Mouse (Mus musculus): ENCODE measurements around the gene Ywhaq. TPM values are rescaled to one million over a fixed set of nuclear protein-coding genes. Genes with fewer than 3 reads are reported as not detected.
"Not testable (repeated sequence)": the region's sequence is repeated elsewhere in the genome, so short reads cannot be mapped to it uniquely, and the experiment has no call there.

The Ywhaq gene
- polyA plus RNA-seq, 1 experiment from 2014 or later, result 1,158 TPM

- Histone ChIP-seq H3K9me3 (no peaks in the 10 kb centered on the region), H3K4me3 (replicated peaks) (no peak overlapping the region), H3K4me1 (replicated peaks) (no peaks in the 10 kb centered on the region), H3K4me2 (replicated peaks) (no peak overlapping the region), H3K27me3 (no peaks in the 10 kb centered on the region), H3K27ac (no peak overlapping the region), H3K36me3 (peaks cover 75% of the 10 kb centered on the region), H3K9ac (replicated peaks) (no peak overlapping the region)
- no peak for ATAC-seq
- WGBS, result 96% methylated on average over 5 of the region's 5 CpGs
Observed at GRCm38 (mm10) chr12:21402771-21403170, 14.7 kb downstream of the Ywhaq start.

DNA sequence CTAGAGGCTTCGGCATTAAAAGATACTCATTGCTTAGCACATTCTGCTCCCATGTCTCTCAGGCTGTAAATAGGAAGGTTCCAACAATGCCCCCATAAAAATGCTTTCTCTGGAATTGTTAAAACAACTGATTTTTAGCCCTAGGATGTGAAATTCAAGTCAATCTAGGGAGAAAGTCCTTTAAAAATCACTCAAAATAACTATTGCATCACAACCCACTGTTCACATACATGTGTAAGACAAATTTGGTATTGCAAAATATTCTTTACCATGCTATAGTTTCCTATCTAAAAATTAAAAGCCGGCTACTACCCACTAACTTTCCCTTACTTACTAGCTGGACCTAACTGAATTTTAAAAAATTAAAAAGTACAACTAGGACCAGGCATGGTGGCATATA is 31.2 kb downstream of the Ywhaq start:
- H3K9me3 ChIP-seq, result no peaks in the 10 kb centered on the region
- 96% methylated on average over 2 of the region's 2 CpGs for WGBS
- no peak for ATAC-seq

GRCm38 (mm10) chr12:21378765-21379346 is 38.6 kb downstream of the Ywhaq start:
- H3K9ac ChIP-seq (replicated peaks); H3K4me3 ChIP-seq (replicated peaks); H3K4me1 ChIP-seq (replicated peaks); H3K27me3 ChIP-seq; H3K27ac ChIP-seq; H3K9me3 ChIP-seq; ATAC-seq; H3K36me3 ChIP-seq; H3K4me2 ChIP-seq (replicated peaks): not testable (repeated sequence)
- WGBS, result 93% methylated on average over 6 of the region's 6 CpGs

More for the DNA sequence above, 31.2 kb downstream of the Ywhaq start:
- Histone ChIP-seq H3K27ac (no peak overlapping the region), H3K36me3 (peaks cover 37% of the 10 kb centered on the region), H3K4me3 (replicated peaks) (no peak overlapping the region), H3K4me2 (replicated peaks) (no peak overlapping the region), H3K9ac (replicated peaks) (no peak overlapping the region), H3K4me1 (replicated peaks) (no peaks in the 10 kb centered on the region), H3K27me3 (no peaks in the 10 kb centered on the region)

DNA sequence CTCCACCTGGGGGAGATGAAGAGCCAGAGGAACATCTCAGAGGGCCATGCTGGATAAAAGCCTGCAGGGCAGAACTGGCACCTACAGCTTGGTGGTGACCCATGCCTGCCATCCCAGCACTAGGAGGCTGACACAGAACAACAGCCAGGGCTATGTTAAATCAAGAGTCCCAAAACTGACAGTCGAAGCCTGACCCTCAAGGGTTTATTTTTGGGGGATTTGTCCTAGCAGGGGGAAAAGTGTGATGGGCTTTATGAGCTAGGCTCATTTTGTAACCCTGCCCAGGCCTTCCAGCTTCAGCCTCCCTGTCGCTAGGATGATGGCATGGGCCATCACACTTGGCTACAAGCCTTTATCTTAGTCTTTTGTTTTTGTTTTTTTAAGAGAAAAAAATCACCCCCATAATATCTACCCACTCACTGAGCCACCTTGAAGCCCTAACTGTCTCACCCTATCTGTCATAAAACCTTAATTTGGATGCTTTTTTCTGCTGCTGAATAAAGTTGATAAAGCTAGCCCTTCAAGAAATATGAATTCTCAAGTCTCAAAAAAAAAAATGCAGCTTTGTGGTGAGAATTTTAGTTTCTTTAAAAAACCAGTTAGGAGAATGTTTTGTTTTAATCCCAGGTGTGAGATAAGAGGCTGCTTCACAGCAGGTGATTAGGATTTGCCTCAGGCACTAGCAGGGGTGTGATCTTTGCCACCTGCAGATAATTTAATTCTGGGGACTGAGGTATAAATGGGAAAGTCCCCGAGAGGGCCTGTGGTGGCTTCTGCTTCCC is 41.9 kb downstream of the Ywhaq start:
- Histone ChIP-seq H3K4me3 (replicated peaks) (no peak overlapping the region), H3K4me1 (replicated peaks) (peaks cover 10% of the 10 kb centered on the region), H3K9me3 (no peaks in the 10 kb centered on the region), H3K9ac (replicated peaks) (no peak overlapping the region), H3K27me3 (no peaks in the 10 kb centered on the region), H3K36me3 (no peaks in the 10 kb centered on the region), H3K4me2 (replicated peaks) (no peak overlapping the region), H3K27ac (no peak overlapping the region)
- no peak for ATAC-seq
- 60% methylated on average over 3 of the region's 3 CpGs for WGBS

DNA sequence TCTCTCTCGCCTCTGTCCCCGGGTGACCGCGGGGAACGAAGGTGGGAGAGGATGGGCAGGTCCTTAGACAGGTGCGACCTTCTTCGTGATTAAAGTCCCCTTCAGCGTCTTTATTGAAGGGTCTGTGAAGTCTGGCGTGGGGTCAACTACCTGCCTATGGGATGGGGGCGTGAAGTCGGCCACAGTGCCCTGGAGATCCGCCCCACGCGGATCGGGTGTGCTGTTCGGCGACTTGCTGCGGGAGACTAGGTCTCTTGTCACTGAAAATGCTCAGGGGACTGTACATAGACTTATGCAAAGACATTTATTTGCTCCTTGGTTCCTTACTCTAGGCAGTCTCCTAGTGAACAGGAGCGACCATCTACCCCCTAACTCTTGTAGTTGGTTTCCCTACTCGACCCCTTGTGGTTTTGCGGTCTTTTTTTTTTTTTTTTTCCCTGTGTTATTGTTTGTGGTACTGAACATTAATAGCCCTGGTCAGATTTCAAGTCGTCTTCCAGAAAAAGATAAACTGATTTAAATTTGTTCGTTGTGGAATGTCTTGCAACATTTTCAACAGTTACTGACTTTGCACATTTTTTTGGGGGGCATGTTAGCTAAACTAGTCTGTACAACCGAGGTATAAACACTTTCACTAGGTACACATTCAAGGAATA is 43.5 kb downstream of the Ywhaq start:
- H3K36me3 ChIP-seq, result no peaks in the 10 kb centered on the region
- WGBS, result 6% methylated on average over 24 of the region's 24 CpGs
- H3K27ac ChIP-seq, result peak overlapping the region; percentile 89
- no peaks in the 10 kb centered on the region for H3K9me3 ChIP-seq
- ATAC-seq, result no peak
- H3K4me2 ChIP-seq (replicated peaks), result peak overlapping the region; percentile 76
- H3K27me3 ChIP-seq, result no peaks in the 10 kb centered on the region
- peak overlapping the region; percentile 74 for H3K4me3 ChIP-seq (replicated peaks)
- H3K9ac ChIP-seq (replicated peaks), result peak overlapping the region; percentile 81
- peaks cover 10% of the 10 kb centered on the region for H3K4me1 ChIP-seq (replicated peaks)

DNA sequence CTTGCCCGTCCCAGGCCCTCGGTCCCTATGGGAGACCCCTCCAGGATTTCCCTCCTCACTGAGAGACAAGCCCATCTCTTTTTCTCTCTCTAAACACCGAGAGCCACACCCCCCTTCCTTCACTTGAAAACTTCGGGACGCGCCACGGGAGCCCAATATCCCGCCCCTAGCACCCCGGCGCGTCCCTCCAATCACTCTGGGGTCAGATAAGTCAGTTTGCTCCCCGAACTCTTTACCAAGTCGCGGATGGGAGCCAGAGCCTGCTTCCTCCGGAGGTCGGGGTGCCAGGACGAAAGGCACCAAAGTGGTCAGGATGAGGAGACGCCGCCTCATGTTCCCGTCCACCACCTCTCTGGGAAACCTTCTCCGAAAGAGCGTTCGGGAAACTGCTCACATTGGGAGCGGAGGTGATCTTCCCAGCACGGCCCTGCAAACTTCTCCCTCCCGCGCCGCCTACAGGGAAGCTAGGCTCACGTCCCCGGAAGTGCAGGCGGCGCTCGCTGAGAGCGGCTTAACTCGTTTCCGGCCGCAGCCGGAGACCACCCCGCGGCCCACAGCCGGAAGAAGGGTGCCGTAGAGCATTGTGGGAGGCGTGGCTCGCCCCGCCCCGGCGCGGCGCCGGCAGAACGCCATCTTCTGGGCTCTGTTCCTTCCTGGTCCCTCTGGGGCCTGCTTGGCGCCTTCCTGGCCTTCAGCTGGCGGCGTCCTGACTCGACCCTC is 44.2 kb downstream of the Ywhaq start, which contains the start of gene Adam17:
Gene Adam17 (minus strand): TSS at position 533 of the 720 bp plus-strand sequence.
- ATAC-seq, result peak; percentile 99
- Histone ChIP-seq H3K27ac (peak within 1 kb of the TSS; percentile 89), H3K9ac (replicated peaks) (peak within 1 kb of the TSS; percentile 81), H3K27me3 (no peaks in the 10 kb centered on the region), H3K36me3 (no peaks in the 10 kb centered on the region), H3K9me3 (no peaks in the 10 kb centered on the region), H3K4me2 (replicated peaks) (peak within 1 kb of the TSS; percentile 76), H3K4me1 (replicated peaks) (peaks cover 10% of the 10 kb centered on the region), H3K4me3 (replicated peaks) (peak within 1 kb of the TSS; percentile 74)
- under 1% methylated on average over 55 of the region's 55 CpGs for WGBS

DNA sequence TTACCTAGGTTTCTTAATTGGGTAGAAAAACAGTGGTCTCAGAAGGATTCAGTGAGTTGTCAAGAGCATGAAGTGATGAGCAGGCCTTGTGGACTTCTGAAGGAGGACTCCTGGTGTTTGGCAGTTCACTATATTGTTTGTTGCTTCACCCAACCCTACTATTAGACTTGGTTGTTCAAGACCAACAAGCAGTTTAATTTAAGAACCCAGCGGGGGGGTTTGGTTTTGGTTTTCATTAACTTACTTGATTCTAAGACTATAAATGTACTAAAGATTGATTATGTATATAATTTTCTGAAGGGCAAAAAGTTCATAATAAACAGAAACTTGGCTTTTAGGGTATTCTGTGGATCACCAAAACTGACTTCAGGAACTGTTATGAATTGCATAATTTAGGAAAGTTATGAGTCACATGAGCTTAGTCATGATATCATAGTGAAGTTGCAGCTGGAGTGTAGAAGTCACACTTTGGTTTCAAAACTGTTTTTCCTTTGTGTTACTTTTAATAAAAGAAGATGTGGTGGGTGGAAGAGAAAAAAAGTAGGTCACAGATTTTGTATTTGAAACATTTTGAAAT is 47.3 kb downstream of the Ywhaq start:
- 100% methylated on average over 1 of the region's 1 CpGs for WGBS
- no peak for ATAC-seq

GRCm38 (mm10) chr12:21369087-21369410 is 48.4 kb downstream of the Ywhaq start:
- 89% methylated on average over 5 of the region's 5 CpGs for WGBS
- Histone ChIP-seq H3K4me3 (replicated peaks) (no peak overlapping the region), H3K4me2 (replicated peaks) (no peak overlapping the region), H3K27ac (no peak overlapping the region), H3K4me1 (replicated peaks) (peaks cover 10% of the 10 kb centered on the region), H3K9me3 (no peaks in the 10 kb centered on the region), H3K27me3 (no peaks in the 10 kb centered on the region), H3K9ac (replicated peaks) (no peak overlapping the region), H3K36me3 (no peaks in the 10 kb centered on the region)
- ATAC-seq, result no peak

More for the DNA sequence above, 47.3 kb downstream of the Ywhaq start:
- Histone ChIP-seq H3K4me2 (replicated peaks) (no peak overlapping the region), H3K27me3 (no peaks in the 10 kb centered on the region), H3K9ac (replicated peaks) (no peak overlapping the region), H3K4me1 (replicated peaks) (peaks cover 10% of the 10 kb centered on the region), H3K9me3 (no peaks in the 10 kb centered on the region), H3K27ac (no peak overlapping the region), H3K4me3 (replicated peaks) (no peak overlapping the region), H3K36me3 (no peaks in the 10 kb centered on the region)

DNA sequence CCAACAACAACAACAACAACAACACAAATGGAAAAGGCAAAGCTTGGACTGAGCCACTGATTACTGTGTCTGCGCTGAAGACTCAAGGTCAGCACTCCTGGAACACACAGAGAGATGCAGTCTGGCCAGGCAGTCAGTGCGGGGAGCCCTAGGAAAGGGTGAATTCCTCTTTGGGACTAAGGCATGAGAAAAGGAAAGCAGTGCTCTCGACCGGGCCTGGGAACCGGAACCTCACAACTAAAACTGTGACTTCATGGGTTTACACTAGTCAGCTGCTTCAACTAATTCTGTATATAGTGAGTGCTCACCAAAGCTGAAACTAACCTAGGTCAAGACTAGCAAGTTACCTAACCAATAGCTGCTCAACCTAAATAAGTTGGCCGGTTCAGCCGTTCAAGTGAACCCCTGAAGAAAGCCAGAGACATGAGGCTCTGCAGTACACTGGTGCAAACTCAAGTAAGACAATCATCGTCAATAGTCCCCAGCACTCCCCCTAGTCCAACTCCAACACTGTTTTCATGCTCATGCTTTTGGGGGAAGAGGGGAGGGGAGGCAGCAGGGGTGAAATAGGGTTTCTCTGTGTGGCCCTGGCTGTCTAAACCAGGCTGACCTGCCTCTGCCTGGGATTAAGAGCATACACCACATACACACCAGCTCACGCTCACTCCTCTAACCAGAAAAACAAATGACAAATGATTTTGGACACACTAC is 48.9 kb downstream of the Ywhaq start:
- Histone ChIP-seq H3K9me3 (no peaks in the 10 kb centered on the region), H3K27ac (no peak overlapping the region), H3K27me3 (no peaks in the 10 kb centered on the region), H3K36me3 (no peaks in the 10 kb centered on the region), H3K9ac (replicated peaks) (no peak overlapping the region), H3K4me2 (replicated peaks) (no peak overlapping the region), H3K4me1 (replicated peaks) (peaks cover 10% of the 10 kb centered on the region), H3K4me3 (replicated peaks) (no peak overlapping the region)
- WGBS, result 94% methylated on average over 9 of the region's 9 CpGs
- ATAC-seq, result no peak

DNA sequence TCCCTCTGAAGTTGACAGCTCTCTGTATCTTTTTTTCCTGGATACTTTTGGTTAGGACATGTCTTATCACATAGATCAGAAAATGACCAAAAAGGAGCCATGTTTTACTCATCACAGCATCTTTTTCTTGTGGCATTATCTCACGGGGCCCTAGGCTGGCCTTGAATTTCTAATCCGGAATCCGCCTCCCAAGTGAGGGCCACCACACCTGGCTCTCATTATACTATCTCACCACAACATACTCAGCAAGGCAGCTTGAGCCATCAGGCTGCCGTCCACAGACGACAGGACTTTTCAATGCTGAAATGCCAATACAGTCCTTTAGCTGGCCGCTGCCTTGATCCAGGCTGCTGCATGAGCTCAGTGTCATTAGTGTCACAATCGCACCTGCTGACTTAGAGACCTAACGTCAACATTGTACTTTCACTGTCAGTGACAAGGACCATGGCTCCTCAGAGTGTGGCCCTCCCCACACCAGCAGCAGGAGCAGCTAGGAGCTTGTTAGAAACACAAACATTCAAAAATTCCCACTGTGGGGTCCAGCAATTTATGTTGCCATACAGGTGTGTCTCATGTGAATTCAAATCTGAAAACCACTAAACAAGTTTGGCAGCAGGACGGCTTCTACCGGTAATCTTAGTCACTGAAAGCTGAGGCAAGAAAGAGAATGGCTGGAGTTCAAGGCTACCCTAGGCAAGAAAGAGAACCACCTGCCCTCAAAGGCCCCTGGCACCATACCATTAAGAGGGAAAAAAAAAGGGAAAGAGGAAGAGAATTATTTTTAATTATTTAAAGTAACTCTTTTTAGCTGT is 52.6 kb downstream of the Ywhaq start:
- Histone ChIP-seq H3K9ac (replicated peaks) (no peak overlapping the region), H3K27me3 (no peaks in the 10 kb centered on the region), H3K4me1 (replicated peaks) (no peaks in the 10 kb centered on the region), H3K4me3 (replicated peaks) (no peak overlapping the region), H3K36me3 (peaks cover under 1% of the 10 kb centered on the region; the same call in 1 of the 2 replicates), H3K4me2 (replicated peaks) (no peak overlapping the region), H3K27ac (no peak overlapping the region), H3K9me3 (no peaks in the 10 kb centered on the region)
- 90% methylated on average over 10 of the region's 10 CpGs for WGBS
- no peak for ATAC-seq

DNA sequence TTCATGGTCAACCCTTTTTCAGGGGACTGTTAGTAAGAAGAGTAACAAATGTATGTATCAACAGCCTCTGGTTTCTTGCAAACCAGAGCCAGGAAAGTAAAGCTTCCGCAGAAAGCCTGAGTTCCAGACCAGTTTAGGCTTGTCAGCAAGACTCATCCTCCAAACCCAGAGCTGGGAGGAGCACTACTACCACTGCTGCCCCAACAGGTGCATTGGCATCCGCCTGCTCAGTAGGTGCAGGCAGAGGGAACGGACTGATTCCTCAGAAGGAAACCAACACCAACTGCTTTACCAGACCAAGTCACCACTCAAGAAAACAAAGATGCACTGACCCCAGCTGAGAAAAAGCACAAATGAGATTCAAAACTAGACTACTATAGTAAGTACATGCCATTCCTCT is 54.2 kb downstream of the Ywhaq start:
- peaks cover 2% of the 10 kb centered on the region; the same call in 1 of the 2 replicates for H3K36me3 ChIP-seq
- H3K9ac ChIP-seq (replicated peaks), result no peak overlapping the region
- H3K4me3 ChIP-seq (replicated peaks), result no peak overlapping the region
- no peaks in the 10 kb centered on the region for H3K27me3 ChIP-seq
- no peaks in the 10 kb centered on the region for H3K4me1 ChIP-seq (replicated peaks)
- no peak for ATAC-seq
- H3K4me2 ChIP-seq (replicated peaks), result no peak overlapping the region
- H3K27ac ChIP-seq, result no peak overlapping the region
- no peaks in the 10 kb centered on the region for H3K9me3 ChIP-seq
- WGBS, result 96% methylated on average over 3 of the region's 3 CpGs
